12 mouse cellular contexts compared by ENCODE assay signal in the genomic region with DNA sequence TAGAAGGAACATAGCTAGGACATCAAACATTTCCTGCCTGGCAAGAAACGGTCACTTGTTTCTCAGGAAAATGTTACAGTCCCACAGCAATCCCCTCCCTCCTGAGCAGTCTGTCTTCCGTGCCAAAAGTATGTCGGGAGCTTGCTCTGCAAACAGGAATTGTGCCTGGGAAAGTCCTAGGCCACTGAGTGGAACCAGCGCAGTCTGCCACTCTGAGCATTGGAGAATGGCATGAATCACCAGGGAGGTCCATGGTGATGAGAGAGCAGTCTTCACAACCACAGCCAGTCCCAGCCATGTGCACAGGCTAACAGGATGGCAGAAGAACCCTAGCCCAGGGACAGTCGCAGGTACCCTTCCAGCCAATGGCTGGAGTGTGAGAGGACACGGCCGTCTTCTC. TPM values are rescaled to one million over a fixed set of nuclear protein-coding genes. Genes with fewer than 3 reads are reported as not detected.
DNase-seq lines count a peak whose midpoint lies in the region; ATAC-seq and TF ChIP-seq lines count a peak whose summit lies in the region.
"Had no signal": no experiment of that assay in that cellular context is flagged by ENCODE, and none has a peak within 500 bp of the region (broad histone marks: within the 10 kb centered on the region; RNA-seq: fewer than 3 reads in every experiment).

No protein-coding gene starts in this region.

- H3K4me2 ChIP-seq in heart, postnatal 0 days (ENCODE audit: low read depth, low read length) = no peak overlapping the region
- no peak overlapping the region for H3K4me2 ChIP-seq in lung, embryonic 16.5 days (ENCODE audit: low read depth, low read length)
- H3K4me2 ChIP-seq: limb, embryonic 15.5 days; midbrain, embryonic 15.5 days had no signal

- no peak for TF ChIP-seq EP300 in heart, postnatal 0 days (IDR thresholded peaks at IDR 0.05; ENCODE audit: low read depth)

- WGBS in heart, postnatal 0 days = 62% methylated on average over 7 of the region's 7 CpGs
- WGBS in lung, embryonic 16.5 days = 49% methylated on average over 7 of the region's 7 CpGs
- WGBS in lung, adult 2 months = 39% methylated on average over 7 of the region's 7 CpGs

- peaks cover 12% of the 10 kb centered on the region for H3K36me3 ChIP-seq in heart, postnatal 0 days (replicated peaks; ENCODE audit: control insufficient read depth, insufficient read depth, low read length)
- H3K36me3 ChIP-seq in lung, embryonic 16.5 days (ENCODE audit: control insufficient read depth, insufficient read depth, low read length) = peaks cover 5% of the 10 kb centered on the region; the same call in 1 of the 2 replicates
- H3K36me3 ChIP-seq: midbrain, embryonic 15.5 days had no signal

- no peak for TF ChIP-seq POLR2A in lung, adult 2 months (IDR thresholded peaks at IDR 0.05; ENCODE audit: borderline replicate concordance, extremely low read depth, low read depth, low read length)

- no peak for TF ChIP-seq CTCF in heart, postnatal 0 days (IDR thresholded peaks at IDR 0.05; ENCODE audit: low read depth)
- TF ChIP-seq CTCF in lung, adult 2 months (IDR thresholded peaks at IDR 0.05; ENCODE audit: insufficient read depth, low read length) = no peak

- no peaks in the 10 kb centered on the region for H3K9me3 ChIP-seq in heart, postnatal 0 days (replicated peaks; ENCODE audit: control insufficient read depth, low read length)
- H3K9me3 ChIP-seq in lung, embryonic 16.5 days (ENCODE audit: control insufficient read depth, low read length) = no peaks in the 10 kb centered on the region
- H3K9me3 ChIP-seq: limb, embryonic 15.5 days; midbrain, embryonic 15.5 days had no signal

- no peak overlapping the region for H3K27ac ChIP-seq in heart, postnatal 0 days (ENCODE audit: low read depth)
- H3K27ac ChIP-seq in lung, embryonic 16.5 days (ENCODE audit: low read length) = 0 out of 2 replicates have a peak overlapping the region, but pooled peaks have one; percentile 52
- H3K27ac ChIP-seq: limb, embryonic 15.5 days; midbrain, embryonic 15.5 days had no signal

- no peak for ATAC-seq in heart, postnatal 0 days (ENCODE audit: insufficient read depth, low read depth)
- ATAC-seq in lung, embryonic 16.5 days (ENCODE audit: low read depth) = peak; percentile 37; the same call in 1 of the 2 replicates
- ATAC-seq in megakaryocyte progenitor cell, adult 5-6 weeks (replicated peaks; ENCODE audit: poor library complexity) = no peak
- ATAC-seq: midbrain, embryonic 15.5 days had no signal

- H3K9ac ChIP-seq in heart, postnatal 0 days (replicated peaks; ENCODE audit: low read depth, low read length) = no peak overlapping the region
- H3K9ac ChIP-seq in lung, embryonic 16.5 days (ENCODE audit: low read length) = no peak overlapping the region
- H3K9ac ChIP-seq: limb, embryonic 15.5 days; midbrain, embryonic 15.5 days had no signal

- H3K27me3 ChIP-seq in heart, postnatal 0 days (ENCODE audit: control insufficient read depth, insufficient read depth, low read length) = no peaks in the 10 kb centered on the region
- H3K27me3 ChIP-seq in lung, embryonic 16.5 days (ENCODE audit: control insufficient read depth, insufficient read depth, low read depth, low read length) = no peaks in the 10 kb centered on the region
- H3K27me3 ChIP-seq: limb, embryonic 15.5 days; midbrain, embryonic 15.5 days had no signal

- no peak overlapping the region for H3K4me3 ChIP-seq in heart, postnatal 0 days (ENCODE audit: low read depth, low read length)
- no peak overlapping the region for H3K4me3 ChIP-seq in lung, embryonic 16.5 days (ENCODE audit: low read length)
- H3K4me3 ChIP-seq in lung, adult 2 months (replicated peaks; ENCODE audit: extremely low read depth, low read depth, low read length) = no peak overlapping the region
- H3K4me3 ChIP-seq: limb, embryonic 15.5 days; midbrain, embryonic 15.5 days had no signal

- DNase-seq in cerebellum, adult 11-12 months = peak; percentile 35
- DNase-seq in cerebellum, adult 11 months = no peak
- DNase-seq in heart, postnatal 0 days (ENCODE audit: low spot score) = peak; percentile 42
- no peak for DNase-seq in heart, adult 9 months (ENCODE audit: low spot score in 2 of 2)
- no peak for DNase-seq in lung, adult 2 months
- peak; percentile 51 for DNase-seq in lung, postnatal 36 days
- DNase-seq: B cell, adult 2 months; gastrocnemius, postnatal 25 days had no signal

- H3K4me1 ChIP-seq in heart, postnatal 0 days (ENCODE audit: control insufficient read depth, insufficient read depth) = peaks cover 40% of the 10 kb centered on the region
- peaks cover 43% of the 10 kb centered on the region for H3K4me1 ChIP-seq in lung, embryonic 16.5 days (replicated peaks; ENCODE audit: control insufficient read depth, insufficient read depth, low read length)
- peaks cover 20% of the 10 kb centered on the region for H3K4me1 ChIP-seq in lung, adult 2 months (ENCODE audit: control insufficient read depth, insufficient read depth, low read length)
- H3K4me1 ChIP-seq: midbrain, embryonic 15.5 days had no signal

RNA-seq across cellular contexts. Expression of a gene that starts 12.4 kb away (rescaled TPM):
- 25.7 and 35.2 TPM in 2 replicates for total RNA-seq in heart, postnatal 0 days (2014; rRNA removed; ENCODE audit: low replicate concordance)
- 7.1 and 7.3 TPM in 2 replicates for polyA plus RNA-seq in heart, postnatal 0 days (2015; fragmentation: Nextera tagmentation; extraction: Ambion mirVana)
- polyA plus RNA-seq in lung, embryonic 16.5 days (2015; fragmentation: Nextera tagmentation; extraction: Ambion mirVana) = 38.3 and 39.6 TPM in 2 replicates
- polyA plus RNA-seq in lung, adult 2 months (2012; rRNA removed) = 148 and 171 TPM in 2 replicates
- 14.6 and 15.5 TPM in 2 replicates for total RNA-seq in megakaryocyte progenitor cell, adult 5-6 weeks (2015)
- total RNA-seq in megakaryocyte progenitor cell, adult 5-6 weeks (2017) = 24.9 and 27.9 TPM in 2 replicates

RNA-seq across cellular contexts. Expression of a gene that starts 41.6 kb away (rescaled TPM):
- 13.2 and 19.3 TPM in 2 replicates for total RNA-seq in heart, postnatal 0 days (2014; rRNA removed; ENCODE audit: low replicate concordance)
- 14.4 and 15.2 TPM in 2 replicates for polyA plus RNA-seq in heart, postnatal 0 days (2015; fragmentation: Nextera tagmentation; extraction: Ambion mirVana)
- 14.9 and 15.1 TPM in 2 replicates for polyA plus RNA-seq in lung, embryonic 16.5 days (2015; fragmentation: Nextera tagmentation; extraction: Ambion mirVana)
- polyA plus RNA-seq in lung, adult 2 months (2012; rRNA removed) = 20.2 and 23.4 TPM in 2 replicates
- total RNA-seq in megakaryocyte progenitor cell, adult 5-6 weeks (2015) = 0.05 and 0.27 TPM in 2 replicates
- total RNA-seq in megakaryocyte progenitor cell, adult 5-6 weeks (2017) = 0.41 TPM in 1 of 2 replicates, not detected in the other

Comparison
In these comparisons a context has a peak if more than half of its experiments do, and no peak if none do; other contexts are left out.
1. DNase-seq: peak in cerebellum, adult 11-12 months (single experiment), heart, postnatal 0 days (single experiment) and lung, postnatal 36 days (single experiment); none in cerebellum, adult 11 months (single experiment), heart, adult 9 months (0 of 2) and lung, adult 2 months (single experiment).